Mouse (Mus musculus): ENCODE data around the gene Inppl1.

GRCm38 (mm10) chr7:101772687-101773086, 65.3 kb downstream of the Inppl1 start:
- no peak for TF ChIP-seq POLR2A (IDR thresholded peaks at IDR 0.05; ENCODE audit: control insufficient read depth, extremely low read depth, insufficient read depth, low read length, poor library complexity)
- TF ChIP-seq CTCF (IDR thresholded peaks at IDR 0.05; ENCODE audit: borderline replicate concordance, control insufficient read depth, extremely low read depth, insufficient read depth, low read length, poor library complexity) = no peak
